Mouse (Mus musculus): ENCODE measurements at regions not wholly inside any gene's neighbourhood (a gene's known extent, or its start where the extent isn't known, plus 50 kb on each side); places are given as distances from the start of the nearest gene placed in this dataset.

GRCm38 (mm10) chr6:100151447-100151846, 135.8 kb downstream of the Rybp start:
- no peak for DNase-seq (ENCODE audit: low spot score)
- 86% methylated on average over 1 of the region's 1 CpGs for WGBS
- Histone ChIP-seq H3K4me3 (no peak overlapping the region), H3K36me3 (no peaks in the 10 kb centered on the region), H3K9me3 (no peaks in the 10 kb centered on the region), H3K27ac (no peak overlapping the region), H3K27me3 (ENCODE audit: insufficient read depth, poor library complexity, severe bottlenecking) (peaks cover 75% of the 10 kb centered on the region), H3K4me1 (replicated peaks) (peaks cover 26% of the 10 kb centered on the region)

- Histone ChIP-seq H3K36me3 (no peaks in the 10 kb centered on the region), H3K4me3 (no peak overlapping the region), H3K27me3 (ENCODE audit: insufficient read depth, poor library complexity, severe bottlenecking) (peaks cover 82% of the 10 kb centered on the region), H3K4me1 (replicated peaks) (peaks cover 26% of the 10 kb centered on the region), H3K27ac (no peak overlapping the region), H3K9me3 (no peaks in the 10 kb centered on the region)
- DNase-seq (ENCODE audit: low spot score) = no peak
- 75% methylated on average over 6 of the region's 6 CpGs for WGBS
These were observed 136.5 kb downstream of the Rybp start for GRCm38 (mm10) chr6:100150703-100151208.

- Histone ChIP-seq H3K4me1 (replicated peaks) (peaks cover 31% of the 10 kb centered on the region), H3K27ac (no peak overlapping the region), H3K4me3 (no peak overlapping the region), H3K9me3 (no peaks in the 10 kb centered on the region), H3K27me3 (ENCODE audit: insufficient read depth, poor library complexity, severe bottlenecking) (peaks cover 86% of the 10 kb centered on the region), H3K36me3 (no peaks in the 10 kb centered on the region)
- no peak for DNase-seq (ENCODE audit: low spot score)
- WGBS = 85% methylated on average over 5 of the region's 5 CpGs
These were observed 137.8 kb downstream of the Rybp start for GRCm38 (mm10) chr6:100149458-100149852.

DNA sequence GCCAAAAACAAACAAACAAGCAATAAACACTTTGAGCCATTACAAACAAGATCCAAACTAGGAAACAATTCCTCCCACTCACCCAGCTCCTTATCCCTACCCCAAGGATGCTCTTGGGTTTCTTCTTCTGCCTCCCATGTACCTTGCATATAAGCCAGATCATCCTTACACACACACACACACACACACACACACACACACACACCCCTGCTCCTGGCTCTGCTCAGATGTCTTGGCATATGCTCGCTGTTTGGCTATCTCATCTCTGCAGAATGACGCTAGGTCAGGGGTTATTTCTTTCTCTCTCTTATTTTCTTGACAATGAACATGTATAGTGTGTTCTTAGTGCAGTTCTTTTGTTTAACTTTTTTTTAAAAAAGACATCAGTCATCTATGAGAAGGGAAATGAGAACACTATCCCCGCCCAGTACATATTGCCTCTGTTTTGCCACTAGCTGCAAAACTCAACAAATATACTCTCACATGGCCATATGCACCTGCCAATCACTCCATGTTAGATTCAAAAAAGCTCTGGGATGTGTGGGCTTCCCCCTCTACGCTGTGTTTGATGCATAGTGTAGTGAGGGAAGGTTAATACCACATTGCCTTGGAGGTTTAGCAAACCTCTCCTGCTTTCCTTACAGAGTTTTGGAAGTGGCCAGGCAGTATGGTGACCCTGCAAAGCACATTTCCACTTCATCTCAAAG, 138.4 kb downstream of the Rybp start:
- peaks cover 37% of the 10 kb centered on the region for H3K4me1 ChIP-seq (replicated peaks)
- H3K27me3 ChIP-seq (ENCODE audit: insufficient read depth, poor library complexity, severe bottlenecking) = peaks cover 91% of the 10 kb centered on the region
- no peaks in the 10 kb centered on the region for H3K9me3 ChIP-seq
- 79% methylated on average over 4 of the region's 4 CpGs for WGBS
- no peak overlapping the region for H3K27ac ChIP-seq
- no peak overlapping the region for H3K4me3 ChIP-seq
- no peak for DNase-seq (ENCODE audit: low spot score)
- no peaks in the 10 kb centered on the region for H3K36me3 ChIP-seq

DNA sequence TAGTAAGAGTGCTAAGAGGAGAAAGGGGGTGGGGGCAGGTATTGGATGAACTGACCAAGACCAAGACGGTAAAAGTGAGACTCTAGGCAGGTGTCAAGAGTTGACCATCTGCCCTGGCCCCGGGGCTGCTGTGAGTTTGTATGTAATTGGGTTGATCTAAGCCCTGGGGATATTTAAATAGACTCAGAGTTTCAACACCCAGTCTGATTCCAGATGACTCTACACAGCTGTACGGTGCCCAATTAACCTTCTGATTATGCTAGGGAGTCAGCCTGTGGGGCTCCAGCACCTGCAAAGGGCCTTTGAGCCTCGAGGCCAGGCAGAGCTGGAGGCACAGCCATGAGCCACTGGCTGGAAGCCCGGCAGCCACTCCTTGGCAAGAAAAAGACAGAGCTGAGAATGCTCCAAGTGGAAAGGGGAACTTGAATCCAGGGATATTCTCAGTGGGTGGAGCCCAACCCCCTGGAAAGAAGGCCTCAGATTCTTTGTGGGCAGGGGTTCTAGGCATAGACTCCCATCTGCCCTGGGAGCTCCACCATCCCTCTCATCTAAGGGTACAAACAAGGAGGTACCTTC, 140.8 kb downstream of the Rybp start:
- no peak overlapping the region for H3K4me3 ChIP-seq
- no peak overlapping the region; the same call in 1 of the 2 replicates for H3K27ac ChIP-seq
- H3K4me1 ChIP-seq (replicated peaks) = peaks cover 46% of the 10 kb centered on the region
- DNase-seq (ENCODE audit: low spot score) = no peak
- no peaks in the 10 kb centered on the region for H3K9me3 ChIP-seq
- H3K36me3 ChIP-seq = no peaks in the 10 kb centered on the region
- H3K27me3 ChIP-seq (ENCODE audit: insufficient read depth, poor library complexity, severe bottlenecking) = peaks cover 96% of the 10 kb centered on the region
- WGBS = 50% methylated on average over 5 of the region's 5 CpGs

- H3K9me3 ChIP-seq = no peaks in the 10 kb centered on the region
- no peak overlapping the region for H3K4me3 ChIP-seq
- 62% methylated on average over 2 of the region's 2 CpGs for WGBS
- no peaks in the 10 kb centered on the region for H3K36me3 ChIP-seq
- peaks cover 94% of the 10 kb centered on the region for H3K27me3 ChIP-seq (ENCODE audit: insufficient read depth, poor library complexity, severe bottlenecking)
- no peak overlapping the region for H3K27ac ChIP-seq
- no peak for DNase-seq (ENCODE audit: low spot score)
- H3K4me1 ChIP-seq (replicated peaks) = peaks cover 46% of the 10 kb centered on the region
These were observed 141.4 kb downstream of the Rybp start for GRCm38 (mm10) chr6:100145869-100146268.

DNA sequence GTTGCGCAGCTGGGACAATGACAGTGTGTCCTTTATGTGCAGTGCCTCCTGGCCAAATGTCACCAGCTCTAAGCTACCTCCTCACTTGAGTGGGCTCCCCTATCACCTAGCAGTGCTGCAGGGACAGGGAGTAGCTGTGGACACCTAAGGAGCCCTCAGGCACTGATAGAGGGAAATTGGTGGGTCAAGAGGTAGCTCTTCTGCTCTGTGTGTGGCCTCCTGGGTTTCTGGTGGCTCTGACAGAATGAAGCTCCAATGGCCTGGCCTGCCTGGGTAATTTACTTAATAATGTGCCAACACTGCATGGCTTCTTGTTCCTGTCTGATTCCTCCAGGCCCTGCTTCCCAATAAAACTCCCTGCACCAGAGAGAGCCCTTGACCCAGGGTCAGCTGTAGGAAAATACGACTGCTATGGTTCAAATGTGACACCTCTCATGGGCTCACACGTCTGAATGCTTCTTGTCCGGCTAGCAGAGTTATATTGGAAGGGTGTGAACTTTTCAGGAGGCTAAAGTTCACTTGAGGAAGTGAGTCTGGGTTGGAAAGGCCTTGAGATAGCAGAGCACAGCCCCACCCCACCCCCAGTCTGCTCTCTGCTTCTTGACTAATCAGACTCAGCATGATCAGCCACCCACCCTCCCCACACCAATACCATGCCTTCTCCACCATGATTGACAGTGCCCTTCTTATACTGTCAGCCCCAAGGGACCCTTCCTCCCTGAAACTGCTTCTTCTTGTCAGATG, 142.6 kb downstream of the Rybp start:
- Histone ChIP-seq H3K4me3 (no peak overlapping the region), H3K4me1 (replicated peaks) (peaks cover 57% of the 10 kb centered on the region), H3K36me3 (no peaks in the 10 kb centered on the region), H3K27me3 (ENCODE audit: insufficient read depth, poor library complexity, severe bottlenecking) (peaks cover 94% of the 10 kb centered on the region), H3K27ac (peak overlapping the region; percentile 82), H3K9me3 (no peaks in the 10 kb centered on the region)
- 26% methylated on average over 4 of the region's 4 CpGs for WGBS
- peak; percentile 17 for DNase-seq (ENCODE audit: low spot score)

DNA sequence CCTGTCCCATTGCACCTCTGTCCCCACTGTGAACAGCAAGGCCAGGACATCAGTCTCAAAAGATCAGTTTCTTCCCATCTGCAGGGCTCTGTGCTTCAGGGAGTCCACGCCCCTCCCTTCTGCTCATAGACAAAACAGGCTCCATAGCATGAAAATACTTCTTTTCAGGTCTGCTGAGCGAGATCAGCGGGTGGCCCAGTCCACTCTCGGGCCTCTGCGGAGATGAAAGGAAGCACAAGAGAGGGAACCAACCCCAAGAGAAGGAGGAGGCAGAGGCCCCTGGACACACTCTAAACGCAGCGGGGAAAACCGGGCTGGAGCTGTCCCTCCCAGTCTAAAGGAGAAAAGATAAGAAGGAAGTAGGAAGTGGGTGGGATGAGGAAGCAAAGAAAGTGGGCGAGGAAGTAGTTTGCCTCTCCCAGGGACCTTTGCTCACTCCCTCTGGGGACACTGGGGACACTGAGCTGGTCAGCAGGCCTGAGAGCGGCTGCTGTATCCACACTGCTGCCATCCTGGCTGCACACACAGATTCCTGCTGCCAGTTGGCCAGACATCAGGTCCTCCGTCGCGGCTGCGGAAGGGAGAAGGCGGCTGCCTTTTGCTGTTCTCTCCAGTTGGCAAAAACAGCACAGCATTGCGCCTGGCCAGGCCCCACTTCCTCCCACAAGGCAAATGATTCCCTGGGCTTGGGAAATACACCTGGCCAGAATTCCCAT, 143.5 kb downstream of the Rybp start:
- Histone ChIP-seq H3K27me3 (ENCODE audit: insufficient read depth, poor library complexity, severe bottlenecking) (peaks cover 95% of the 10 kb centered on the region), H3K4me3 (peak overlapping the region; percentile 39)

GRCm38 (mm10) chr6:100141225-100141624, 146.1 kb downstream of the Rybp start:
- H3K27me3 ChIP-seq (ENCODE audit: insufficient read depth, poor library complexity, severe bottlenecking) = peaks cover 86% of the 10 kb centered on the region
- no peak overlapping the region for H3K27ac ChIP-seq
- 93% methylated on average over 5 of the region's 5 CpGs for WGBS
- DNase-seq (ENCODE audit: low spot score) = no peak
- H3K4me3 ChIP-seq = no peak overlapping the region
- no peaks in the 10 kb centered on the region for H3K36me3 ChIP-seq
- no peaks in the 10 kb centered on the region for H3K9me3 ChIP-seq
- peaks cover 50% of the 10 kb centered on the region for H3K4me1 ChIP-seq (replicated peaks)

More for the DNA sequence above, 143.5 kb downstream of the Rybp start:
- Histone ChIP-seq H3K4me1 (replicated peaks) (peaks cover 57% of the 10 kb centered on the region), H3K36me3 (no peaks in the 10 kb centered on the region), H3K27ac (peak overlapping the region; percentile 82), H3K9me3 (no peaks in the 10 kb centered on the region)
- DNase-seq (ENCODE audit: low spot score) = peak; percentile 68
- WGBS = 1% methylated on average over 16 of the region's 16 CpGs

DNA sequence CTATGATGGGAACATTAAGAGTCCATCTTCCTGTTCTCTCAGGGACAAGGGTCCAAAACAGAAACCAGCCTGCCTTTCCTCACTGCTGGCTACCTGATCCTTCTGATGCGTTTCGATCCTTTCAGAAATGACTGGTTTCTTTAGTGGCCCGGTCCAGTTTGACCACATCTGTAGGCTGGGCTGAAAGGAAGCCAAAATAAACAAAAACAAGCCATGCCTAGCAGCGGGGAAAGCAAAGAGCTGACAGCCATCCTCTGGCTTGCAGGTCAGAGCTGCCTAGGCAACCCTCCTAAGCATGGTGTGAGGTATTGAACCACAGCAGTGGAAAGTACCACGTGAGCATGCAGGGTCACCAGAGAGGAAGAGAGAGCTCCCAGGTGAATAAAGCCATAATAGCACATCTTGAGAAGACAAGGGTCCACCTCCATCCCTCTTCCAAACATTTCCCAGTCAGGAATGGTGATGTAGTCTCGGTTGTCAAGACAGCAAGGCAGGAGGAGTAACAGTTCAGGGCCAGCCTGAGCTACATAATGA, 146.6 kb downstream of the Rybp start:
- Histone ChIP-seq H3K9me3 (no peaks in the 10 kb centered on the region), H3K27ac (no peak overlapping the region), H3K27me3 (ENCODE audit: insufficient read depth, poor library complexity, severe bottlenecking) (peaks cover 86% of the 10 kb centered on the region), H3K4me3 (no peak overlapping the region), H3K36me3 (no peaks in the 10 kb centered on the region), H3K4me1 (replicated peaks) (peaks cover 46% of the 10 kb centered on the region)
- WGBS = 44% methylated on average over 6 of the region's 6 CpGs
- DNase-seq (ENCODE audit: low spot score) = no peak

GRCm38 (mm10) chr6:100139809-100140208, 147.5 kb downstream of the Rybp start:
- Histone ChIP-seq H3K9me3 (no peaks in the 10 kb centered on the region), H3K27ac (no peak overlapping the region), H3K27me3 (ENCODE audit: insufficient read depth, poor library complexity, severe bottlenecking) (peaks cover 84% of the 10 kb centered on the region), H3K4me3 (no peak overlapping the region), H3K36me3 (no peaks in the 10 kb centered on the region), H3K4me1 (replicated peaks) (peaks cover 44% of the 10 kb centered on the region)
- DNase-seq (ENCODE audit: low spot score) = no peak
- WGBS = 44% methylated on average over 6 of the region's 6 CpGs

GRCm38 (mm10) chr6:100138659-100139058, 148.6 kb downstream of the Rybp start:
- no peak overlapping the region for H3K4me3 ChIP-seq
- H3K4me1 ChIP-seq (replicated peaks) = peaks cover 33% of the 10 kb centered on the region
- H3K9me3 ChIP-seq = no peaks in the 10 kb centered on the region
- no peak overlapping the region for H3K27ac ChIP-seq
- no peak for DNase-seq (ENCODE audit: low spot score)
- H3K27me3 ChIP-seq (ENCODE audit: insufficient read depth, poor library complexity, severe bottlenecking) = peaks cover 83% of the 10 kb centered on the region
- no peaks in the 10 kb centered on the region for H3K36me3 ChIP-seq
- WGBS = 88% methylated on average over 2 of the region's 2 CpGs
